Mouse (Mus musculus): ENCODE data around the gene Ptgfrn.

- no peak for TF ChIP-seq CTCF (IDR thresholded peaks at IDR 0.05; ENCODE audit: insufficient read depth, low read length)
- no peak for TF ChIP-seq POLR2A (IDR thresholded peaks at IDR 0.05; ENCODE audit: borderline replicate concordance, extremely low read depth, low read depth, low read length)
These were observed 44.0 kb upstream of the Ptgfrn start for GRCm38 (mm10) chr3:101154067-101154466.

Measured in lung, adult 2 months (tissue).